Mouse (Mus musculus) 3134 (cell line): ENCODE results near the gene Fam102b.

Experiments
- DNase-seq: peaks from one replicate; pipeline ENCODE4 v3.0.0-alpha.2; 2011; ENCODE audit warnings: low spot score; ENCODE audit not compliant: insufficient read length; ENCODE audit errors: extremely low read depth

Gene Fam102b

DNA sequence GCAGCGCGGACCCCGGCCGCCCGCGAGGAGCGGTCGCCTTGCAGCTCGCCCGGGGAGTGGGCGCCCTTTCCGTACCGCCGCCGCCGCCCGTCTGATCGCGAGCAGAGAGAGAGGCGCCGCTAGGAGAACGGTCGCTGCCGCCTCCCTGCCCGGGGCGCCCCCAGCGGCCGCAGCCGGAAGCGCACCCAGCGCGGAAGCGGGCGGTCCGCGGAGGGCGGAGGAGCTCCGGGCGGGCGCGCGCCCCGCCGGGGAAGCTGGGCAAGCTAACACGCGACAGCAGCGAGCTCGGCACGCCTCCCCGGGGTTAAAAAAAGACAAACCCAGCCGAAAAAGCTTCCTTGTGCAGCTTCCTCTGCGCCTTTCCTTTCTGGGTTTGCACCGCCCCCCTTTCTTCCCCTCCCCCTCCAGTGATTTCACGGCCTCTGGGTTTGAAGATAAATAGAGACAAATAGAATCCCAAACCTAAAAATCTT is at the start of gene Fam102b:
Fam102b (minus strand) TSS at position 93 of the 473 bp plus-strand sequence.
- DNase-seq: peak; percentile 94

DNA sequence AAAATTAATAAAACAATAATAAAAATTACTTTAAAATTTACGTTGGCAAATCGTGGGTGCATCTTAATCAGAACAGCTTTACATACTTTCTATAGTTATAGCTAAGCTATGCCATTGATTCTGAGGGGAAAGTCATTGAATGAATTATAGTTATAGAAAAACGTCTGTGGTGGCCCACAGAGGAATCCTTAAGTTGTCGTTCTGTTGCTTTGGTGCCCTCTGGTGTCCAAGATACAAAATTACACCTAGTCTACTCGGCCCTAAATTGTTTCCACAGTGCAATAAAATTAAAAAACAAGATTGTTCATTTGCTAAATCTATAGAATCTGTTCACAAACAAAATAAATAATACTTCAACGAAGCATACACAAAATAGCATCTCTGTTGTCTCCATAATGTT is 35.6 kb upstream of the Fam102b start:
- DNase-seq: no peak

DNA sequence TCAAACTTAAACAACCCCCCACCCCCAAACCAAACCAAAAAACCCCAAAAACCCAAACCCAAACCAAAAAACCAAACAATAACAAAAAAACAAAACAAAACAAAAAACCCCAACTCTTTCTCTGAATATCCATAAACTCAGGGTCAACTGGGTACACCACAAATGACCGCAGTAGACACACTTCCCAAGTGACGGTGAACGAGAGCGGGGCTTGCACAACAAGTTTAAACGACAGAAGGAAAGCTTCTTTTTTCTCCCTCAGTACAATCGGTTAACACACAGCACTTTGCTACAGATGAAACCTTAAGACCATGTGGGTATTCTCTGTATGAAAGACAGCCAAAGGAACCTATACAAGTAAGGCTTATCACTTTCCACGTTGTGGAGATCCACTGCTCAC is 35.0 kb upstream of the Fam102b start:
- no peak for DNase-seq

DNA sequence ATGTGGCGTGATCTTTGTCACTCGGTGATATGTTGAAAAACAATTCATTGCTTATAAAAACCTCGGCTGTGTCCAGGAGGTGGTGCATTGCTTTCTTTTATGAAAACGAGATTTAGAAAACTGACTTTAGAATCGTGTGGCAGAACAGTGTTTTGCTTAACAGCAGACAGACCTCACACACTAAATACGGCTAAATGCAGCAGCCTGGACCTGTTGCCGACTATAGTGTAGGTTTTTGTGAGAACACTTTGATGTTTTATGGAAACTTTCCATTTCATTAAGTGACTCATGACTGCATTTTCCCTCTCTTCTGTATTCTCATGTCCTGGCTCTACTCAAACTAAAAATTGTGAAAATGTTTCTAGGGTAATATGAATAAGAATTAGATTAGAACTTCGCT is 32.5 kb upstream of the Fam102b start:
- DNase-seq: no peak

DNA sequence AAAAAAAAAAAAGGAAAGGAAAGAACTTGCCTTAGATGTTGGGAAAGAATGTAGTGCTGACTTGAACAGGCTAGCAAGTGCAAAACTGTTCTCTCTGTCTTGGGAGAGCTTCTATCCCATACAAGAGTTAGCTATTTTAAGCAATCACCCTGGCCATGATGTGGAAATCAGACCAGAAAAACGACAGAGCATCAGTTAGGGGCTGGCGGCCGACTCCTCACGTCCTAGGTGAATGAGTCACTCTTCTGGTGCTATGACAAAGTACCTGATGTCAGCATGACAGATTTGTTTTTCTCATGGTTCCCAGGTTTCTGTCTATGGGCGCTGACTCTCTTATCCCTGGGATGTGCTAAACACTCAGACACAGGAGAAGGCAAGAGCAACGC is 24.5 kb upstream of the Fam102b start:
- peak; percentile 24 for DNase-seq

DNA sequence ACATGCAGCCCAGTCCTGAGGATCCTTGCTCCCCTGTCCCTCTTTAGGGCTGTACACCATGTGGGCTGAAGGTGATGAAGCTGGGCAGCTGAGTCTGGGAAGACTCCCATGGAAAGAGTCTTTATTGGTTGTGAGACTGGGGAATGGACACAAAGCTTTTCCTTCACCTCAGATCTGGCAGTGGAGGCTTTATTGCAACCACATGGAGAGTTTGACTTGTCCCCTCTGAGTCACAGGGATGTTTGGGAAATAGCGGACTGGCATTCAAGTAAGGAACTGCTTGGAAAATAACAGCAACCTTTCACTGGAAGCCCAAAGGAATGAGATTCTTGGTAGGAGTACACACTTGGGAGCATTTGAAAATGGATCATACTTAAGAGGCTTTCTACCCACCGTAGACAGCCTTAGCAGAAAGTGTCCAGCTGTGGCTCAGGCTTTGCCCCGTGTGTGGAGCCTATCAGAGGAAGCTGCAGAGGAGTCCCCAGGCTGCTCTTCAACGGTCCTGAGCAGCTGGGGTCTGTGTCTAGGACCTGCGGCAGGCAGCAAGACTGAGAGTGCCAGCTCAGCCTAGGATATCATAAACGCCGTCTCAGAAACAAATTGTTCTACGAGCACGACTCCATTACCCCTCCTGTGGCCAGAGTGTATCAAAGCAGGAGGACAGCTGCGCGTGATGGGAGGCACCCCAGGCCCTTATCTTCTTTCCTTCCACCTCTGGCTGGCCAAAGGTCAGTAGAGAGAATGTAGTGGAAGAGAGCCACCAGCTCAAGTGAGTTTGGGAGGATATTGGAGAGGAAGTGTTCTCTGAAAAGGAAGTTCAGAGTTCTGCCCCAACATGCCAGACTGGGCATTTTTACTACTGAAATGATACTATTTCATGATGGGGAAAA is 23.9 kb upstream of the Fam102b start:
- DNase-seq: peak; percentile 33

DNA sequence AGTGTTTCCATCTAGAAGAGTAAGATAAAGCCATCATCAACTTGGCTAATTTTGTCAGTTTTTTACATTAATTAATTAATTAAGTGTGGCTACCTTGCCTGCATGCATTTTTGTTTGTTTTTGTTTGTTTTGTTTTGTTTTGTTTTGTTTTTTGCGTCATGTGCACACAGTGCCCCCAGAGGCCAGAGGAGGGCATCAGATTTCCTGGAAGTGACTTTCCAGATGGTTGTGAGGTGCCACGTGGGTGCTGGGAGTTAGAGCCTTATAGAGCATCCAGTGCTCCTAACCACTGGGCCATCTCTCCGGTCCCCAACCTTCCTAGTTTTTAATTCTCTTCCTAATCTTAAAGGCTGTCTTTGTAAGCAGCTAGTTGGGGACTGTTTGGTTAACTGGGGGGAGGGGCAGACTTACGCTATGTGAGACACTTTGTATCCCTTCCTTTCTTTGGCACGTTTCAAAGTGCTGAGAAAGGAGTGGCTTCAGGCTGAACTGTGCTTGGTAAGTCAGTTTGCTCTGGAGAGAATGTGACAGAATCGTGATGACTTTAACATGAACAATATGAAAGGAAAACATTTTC is 20.4 kb upstream of the Fam102b start:
- no peak for DNase-seq

DNA sequence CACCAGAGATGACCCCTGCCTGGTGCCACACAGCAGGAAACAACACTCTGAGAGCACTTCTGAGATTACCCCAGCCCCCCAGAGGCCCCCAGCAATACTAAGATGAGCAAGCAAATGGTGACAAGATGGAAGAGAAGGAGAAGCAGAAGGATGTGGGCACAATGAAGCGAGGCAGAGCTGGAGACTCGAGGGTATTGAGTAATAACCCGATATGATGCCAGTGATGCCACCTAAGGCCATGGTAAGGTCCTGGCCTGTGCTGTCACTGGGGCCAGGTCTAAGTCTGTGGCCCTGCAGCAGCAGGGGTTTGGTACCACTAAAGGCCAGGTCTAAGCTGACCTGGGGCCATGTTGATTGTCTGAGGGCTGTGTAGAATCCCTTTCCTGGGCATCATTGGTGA is 19.0 kb upstream of the Fam102b start:
- no peak for DNase-seq

DNA sequence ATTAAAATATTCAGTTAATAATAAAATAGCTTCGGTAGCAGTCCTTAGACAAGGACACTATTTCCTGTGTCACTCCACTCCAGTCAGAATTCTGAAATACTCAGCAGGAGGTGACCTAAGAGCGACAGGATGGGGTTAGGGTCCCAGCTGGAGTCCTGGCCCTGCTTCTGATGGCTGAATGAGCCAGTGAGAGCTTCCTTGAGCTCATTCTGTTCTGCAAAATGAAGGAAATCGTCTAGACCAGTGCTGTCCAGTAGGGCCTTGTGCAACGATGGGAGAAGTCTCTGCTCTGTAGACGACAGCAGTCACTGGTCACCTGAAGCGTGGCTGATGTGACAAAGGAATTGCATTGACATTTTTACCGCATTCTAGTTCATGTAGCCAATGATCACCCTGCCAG is 16.0 kb upstream of the Fam102b start:
- DNase-seq: no peak

DNA sequence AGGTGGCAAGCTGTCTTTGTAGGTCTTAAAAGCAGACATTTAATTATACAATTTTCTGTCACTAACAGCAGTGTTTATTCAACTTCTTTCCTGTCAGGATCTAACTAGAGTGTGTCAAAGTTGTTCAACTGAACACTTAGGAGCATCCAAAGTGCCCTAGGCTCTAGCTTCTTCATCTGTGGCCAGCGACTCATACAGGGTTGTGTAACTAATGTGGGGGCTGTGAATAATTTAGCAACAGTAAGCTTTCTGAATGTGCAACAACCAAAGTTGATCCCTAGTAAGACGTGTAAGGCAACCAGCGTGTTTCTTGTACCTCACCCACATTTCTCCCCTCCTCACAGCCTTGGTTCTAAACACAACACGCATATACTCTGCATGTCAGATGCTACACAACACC is 13.5 kb upstream of the Fam102b start:
- DNase-seq: no peak

DNA sequence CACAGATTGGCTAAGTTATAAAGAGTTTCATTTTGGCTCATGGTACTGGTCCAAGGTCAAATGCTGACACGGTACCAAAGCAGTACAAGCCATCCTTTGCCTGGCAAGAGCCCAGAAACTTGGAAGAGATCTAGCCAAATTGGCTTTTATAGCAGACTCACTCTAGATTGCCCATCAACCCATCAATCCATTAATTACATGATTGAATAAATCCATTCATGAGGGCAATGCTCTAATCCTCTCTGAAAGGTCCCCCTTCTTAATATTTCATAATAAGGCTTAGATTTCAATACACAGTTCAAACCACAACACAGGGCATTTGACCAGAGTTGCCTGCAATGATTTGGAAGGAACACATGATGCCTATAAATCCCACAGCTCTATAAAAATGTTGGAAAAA is 7.0 kb upstream of the Fam102b start:
- no peak for DNase-seq

DNA sequence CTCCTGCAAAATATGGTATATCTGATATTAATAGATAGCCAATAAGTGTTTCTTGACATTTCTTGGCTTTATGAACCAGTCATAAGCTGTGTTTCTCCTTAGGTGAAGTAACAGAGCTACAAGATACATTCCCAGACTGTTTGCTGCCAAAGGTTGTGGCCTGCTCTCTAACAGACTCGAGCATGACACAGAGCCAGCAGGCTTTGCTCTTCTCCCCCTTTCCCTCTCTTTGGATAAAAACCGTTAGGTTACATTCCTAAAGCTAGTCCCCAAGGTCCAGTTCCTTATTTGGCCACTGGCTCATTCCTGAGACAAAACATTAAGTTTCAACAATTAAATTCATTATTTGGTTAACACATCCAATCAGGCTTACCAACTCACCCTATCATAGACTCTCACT is 4.9 kb upstream of the Fam102b start:
- DNase-seq: no peak

DNA sequence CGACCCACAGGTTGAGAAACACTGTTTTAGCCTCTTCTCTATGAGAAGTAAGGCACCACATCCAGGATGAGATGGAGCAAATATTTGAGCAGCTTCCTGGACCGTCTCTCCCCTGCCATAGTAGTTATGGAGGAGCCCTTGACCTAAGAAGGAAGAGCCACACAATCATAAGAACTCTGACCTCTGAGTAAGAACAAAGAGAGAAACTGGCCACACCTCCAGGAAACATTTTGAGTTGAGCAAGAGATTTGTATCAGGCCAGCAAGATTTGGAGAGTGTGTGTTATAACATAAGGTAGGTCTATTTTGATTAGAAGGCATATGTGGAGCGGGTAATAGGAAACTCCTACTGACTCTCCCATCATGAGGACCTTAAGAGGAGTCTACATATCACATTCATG is 4.2 kb upstream of the Fam102b start:
- no peak for DNase-seq

DNA sequence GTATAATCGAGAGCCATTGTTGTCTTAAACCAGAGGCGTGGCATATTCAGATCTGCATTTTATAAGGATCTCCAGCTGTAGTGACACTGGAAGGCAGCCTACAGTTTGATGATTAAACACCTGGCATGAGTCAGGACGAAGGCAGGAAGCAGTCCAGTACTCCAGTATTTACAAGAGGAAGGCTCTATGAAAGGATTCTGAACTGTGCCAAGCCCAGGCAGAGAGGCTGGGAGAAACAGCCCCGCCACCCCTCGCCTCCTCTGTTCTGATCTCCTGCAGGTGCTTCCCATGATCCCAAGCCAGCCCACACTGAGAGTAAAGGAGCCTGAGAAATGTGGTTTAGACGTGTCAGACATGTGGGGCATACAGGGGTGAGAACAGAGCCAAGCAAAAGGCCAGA is 3.4 kb upstream of the Fam102b start:
- DNase-seq: peak; percentile 55

DNA sequence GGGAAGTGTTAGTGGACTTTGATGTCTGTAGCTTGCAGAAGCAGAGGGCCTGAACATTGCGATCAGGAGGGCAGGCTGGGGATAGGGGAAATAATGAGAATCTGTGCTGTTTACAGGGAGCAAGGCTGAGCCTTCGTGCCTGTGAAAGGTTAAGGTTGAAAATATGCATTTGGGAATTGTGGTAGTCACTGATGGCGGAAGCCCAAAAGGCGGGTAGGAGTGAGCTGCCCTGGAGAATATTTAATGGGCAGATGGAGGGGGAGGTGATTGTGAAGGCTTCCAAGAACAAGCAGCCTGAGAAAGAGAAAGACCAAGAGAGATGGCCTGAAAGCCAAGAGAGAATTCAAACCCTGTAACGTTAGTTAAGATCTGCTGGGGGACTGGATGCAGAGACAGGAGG is 2.3 kb upstream of the Fam102b start:
- no peak for DNase-seq

DNA sequence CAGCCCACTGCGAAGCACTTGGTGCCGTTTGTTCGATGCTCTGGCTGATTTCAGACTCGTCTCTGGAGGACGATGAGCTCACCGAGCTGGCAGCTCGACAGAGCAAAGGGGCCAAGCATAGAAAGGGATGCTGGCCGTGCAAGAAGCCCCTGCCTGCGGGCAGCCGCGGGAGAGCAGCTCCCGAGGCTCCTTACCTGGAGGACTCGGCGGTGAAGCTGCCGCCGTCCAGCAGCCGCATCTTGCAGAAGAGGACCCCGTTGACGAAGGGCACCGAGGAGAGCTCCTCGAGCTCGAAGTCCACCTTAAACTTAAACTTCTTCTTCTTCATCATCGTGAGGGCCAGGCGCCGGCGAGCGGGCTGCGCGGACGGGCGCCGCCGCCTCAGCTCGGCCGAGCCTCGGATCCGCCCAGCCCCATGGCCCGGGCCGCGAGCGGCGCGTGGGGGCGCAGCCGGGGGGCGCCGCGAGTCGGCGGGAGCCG is 376 bp downstream of the Fam102b start:
- DNase-seq: peak; percentile 82

DNA sequence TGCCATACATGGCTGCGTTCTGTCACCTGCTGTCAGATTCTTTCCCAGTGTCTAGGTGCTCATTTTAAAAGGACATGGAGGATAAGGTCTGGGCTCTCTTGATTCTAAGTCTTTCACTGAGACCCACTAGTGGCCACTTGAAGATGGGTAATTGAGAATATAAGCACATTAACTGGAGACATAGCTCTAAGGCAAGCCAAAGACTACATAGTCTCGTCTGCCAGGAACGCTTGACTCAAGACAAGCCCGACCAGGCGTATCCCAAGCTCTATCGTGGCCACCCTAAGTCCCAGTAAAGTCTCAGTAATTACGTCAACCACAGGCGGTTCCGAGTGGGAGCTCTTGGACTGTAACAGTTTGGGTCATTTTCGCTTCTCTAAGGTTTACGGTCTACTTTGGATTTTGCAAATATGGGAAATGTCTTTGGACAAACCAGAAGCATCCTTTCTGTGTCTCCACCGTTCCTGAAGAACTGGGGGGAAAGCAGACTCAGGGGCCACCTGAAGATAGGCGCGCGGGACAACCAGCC is 881 bp downstream of the Fam102b start:
- DNase-seq: no peak

DNA sequence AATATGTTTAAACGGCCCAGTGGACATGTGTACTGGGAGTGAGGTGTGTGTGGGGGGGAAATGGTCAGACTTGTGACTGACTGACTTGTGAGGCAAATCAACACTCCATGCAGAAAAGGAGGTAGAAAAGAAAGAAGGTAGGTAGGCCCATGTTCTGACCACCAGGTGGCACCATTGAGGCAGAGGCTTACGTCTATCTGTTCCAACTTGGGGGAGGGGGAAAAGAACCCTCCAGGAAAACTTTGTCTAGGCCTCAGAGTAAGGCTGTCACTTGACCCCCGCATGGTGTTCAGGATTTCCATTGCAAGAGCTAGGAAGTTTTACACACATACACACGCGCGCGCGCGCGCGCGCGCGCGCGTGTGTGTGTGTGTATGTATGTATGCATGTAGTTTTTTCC is 1.8 kb downstream of the Fam102b start:
- peak; percentile 44 for DNase-seq

DNA sequence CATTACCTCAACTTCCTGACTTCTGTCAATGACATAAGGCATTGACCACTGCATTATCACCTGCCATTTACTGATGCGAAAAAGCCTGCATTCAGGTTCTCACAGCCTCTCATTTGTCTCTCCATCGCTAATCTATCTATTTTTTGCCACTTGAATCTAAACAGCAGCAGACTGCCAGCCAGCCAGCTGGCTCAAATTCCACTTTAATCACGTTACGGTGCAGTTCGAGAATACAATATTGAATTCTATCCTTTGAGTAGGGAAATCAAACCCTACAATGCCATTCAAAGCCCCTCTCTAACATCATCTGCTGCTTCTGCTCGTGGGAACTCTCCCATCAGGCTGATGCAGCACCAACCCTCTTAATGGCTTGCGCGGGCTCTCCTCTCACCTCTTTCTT is 4.3 kb downstream of the Fam102b start:
- DNase-seq: no peak

DNA sequence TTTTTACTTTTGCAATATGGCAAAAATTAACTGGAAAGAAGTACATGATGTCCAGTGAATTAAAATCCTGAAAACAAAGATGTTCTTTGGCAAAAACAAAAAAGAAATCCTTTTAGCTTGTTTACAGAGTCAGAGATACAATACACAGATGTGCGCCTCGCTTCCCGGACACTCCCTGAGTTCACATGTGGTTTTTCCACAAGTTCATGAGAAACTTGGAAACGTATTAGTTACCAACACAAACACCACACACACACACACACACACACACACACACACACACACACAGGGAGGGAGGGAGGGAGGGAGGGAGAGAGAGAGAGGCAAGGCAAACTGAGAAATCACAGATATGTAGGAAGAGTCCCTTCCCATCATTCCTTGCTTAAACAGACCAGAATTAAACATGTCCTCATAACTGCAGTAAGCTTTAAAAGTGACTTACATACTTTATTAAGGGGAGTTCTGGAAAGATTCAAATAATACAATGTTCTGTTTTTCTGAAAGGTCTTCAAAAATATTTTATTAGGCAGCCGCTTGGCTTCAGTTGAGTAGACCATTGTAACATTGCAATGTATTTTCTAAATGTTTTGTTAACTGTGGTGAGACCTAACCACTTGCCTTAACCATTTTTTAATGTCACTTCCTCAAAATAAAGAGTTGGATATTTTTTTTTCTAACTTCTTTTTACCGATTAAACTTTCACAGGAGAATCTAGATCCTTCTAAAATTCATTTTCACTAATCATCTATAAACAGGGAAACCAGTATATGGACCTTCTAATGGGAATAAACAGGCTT is 5.5 kb downstream of the Fam102b start:
- no peak for DNase-seq

DNA sequence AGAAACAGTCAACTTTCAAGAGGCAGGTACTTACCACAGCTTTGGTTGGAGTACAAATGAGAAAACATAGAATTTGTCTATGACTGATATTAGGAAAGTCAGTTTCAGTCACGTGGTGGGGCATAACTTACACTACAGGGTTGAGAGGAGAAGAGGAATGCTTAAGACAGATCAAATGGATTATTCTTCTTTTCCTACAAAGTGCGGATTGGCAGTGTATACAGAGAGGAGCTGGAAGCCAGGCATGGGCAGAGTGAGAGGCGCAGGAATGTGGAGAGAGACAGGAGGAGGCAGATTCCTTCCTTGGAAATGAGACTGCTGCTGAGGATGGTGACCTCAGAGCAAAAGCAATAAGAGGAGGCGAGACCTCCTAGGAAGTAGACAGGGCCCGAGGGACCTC is 9.1 kb downstream of the Fam102b start:
- DNase-seq: no peak
